Mouse (Mus musculus) forelimb bud, embryonic 11.5 days (tissue): ENCODE measurements at regions not wholly inside any gene's neighbourhood (a gene's known extent, or its start where the extent isn't known, plus 50 kb on each side); places are given as distances from the start of the nearest gene placed in this dataset.
A peak's percentile ranks its signal among the peaks of the same experiment; 100 is the strongest.

Experiments
- DNase-seq: peaks from one replicate; pipeline ENCODE4 v3.0.0-alpha.2; 2012; ENCODE audit warnings: low read depth, low spot score

DNA sequence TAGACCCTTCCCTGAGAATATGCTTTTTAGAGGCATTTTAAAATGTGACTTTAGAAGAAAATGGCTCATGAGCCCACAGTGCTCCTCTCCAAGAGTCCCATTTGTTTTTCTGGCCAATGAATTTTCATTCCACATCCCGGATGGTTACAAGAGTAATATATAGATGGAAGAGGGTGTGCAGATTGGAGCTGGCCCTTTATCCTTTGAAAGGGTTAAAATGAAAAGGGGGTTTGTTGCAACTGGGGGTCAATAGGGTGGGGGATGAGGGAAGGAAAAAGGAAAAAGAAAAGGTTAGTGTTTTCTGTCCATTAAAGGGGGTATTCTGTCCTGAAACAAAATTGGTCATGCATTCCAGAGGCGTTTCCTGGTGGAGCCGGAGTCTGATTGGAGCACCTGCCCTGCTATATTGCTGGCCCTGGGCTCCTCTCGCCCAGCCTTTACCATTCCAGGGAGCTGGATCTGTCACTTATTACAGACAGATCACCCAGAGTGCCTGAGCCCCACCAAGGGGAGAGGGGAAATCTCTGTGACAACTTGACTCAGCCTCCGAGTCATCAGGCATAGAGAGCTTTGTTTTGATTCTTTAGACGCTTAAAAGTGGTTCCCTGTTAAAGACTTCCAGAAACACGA is 666.7 kb downstream of the Pkhd1 start:
- DNase-seq: no peak

DNA sequence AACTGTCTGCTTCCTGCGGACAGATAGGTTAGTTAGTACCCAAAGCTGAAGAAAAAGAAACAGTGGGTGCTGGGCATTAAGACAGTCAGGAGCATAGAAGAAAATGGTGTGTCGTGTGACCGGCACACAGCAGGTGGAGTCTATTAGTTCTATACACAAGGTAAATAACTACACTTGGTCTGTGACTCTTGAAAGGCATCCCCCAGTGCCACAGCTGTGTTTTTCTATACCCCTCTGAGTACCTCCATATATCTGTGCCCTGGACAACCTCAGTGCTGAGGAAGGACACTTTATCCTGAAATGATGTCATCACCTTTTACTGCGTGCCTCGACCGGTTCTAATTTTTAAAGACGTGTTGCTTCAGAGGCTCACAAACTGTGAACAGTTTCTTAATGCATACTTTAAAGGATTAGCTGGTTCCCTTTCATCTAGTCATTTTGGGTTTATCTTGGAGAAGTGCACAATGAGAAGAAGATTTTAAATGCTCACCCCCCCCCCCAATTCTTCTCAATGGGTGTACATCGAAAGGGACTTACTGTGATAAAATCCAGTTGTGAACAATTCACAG is 666.1 kb downstream of the Pkhd1 start:
- no peak for DNase-seq

DNA sequence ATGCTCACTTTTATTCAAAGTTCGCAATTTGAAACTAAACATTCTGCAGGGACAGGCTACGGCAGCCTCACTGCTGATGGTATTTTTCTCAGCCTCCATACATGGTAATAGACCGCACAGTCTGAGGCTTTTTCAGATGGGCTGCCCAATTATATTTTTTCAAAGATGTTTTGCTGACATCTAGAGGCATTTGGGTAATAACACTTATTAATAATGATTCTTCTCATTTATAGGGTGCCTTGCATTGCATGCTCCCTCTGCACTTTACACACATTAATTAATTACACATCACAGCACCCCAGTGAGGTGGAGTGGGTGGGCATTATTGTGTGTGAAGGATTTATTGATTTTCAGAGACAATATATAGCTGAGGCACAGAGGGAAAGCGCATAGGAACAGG is 644.5 kb downstream of the Pkhd1 start:
- DNase-seq: no peak

DNA sequence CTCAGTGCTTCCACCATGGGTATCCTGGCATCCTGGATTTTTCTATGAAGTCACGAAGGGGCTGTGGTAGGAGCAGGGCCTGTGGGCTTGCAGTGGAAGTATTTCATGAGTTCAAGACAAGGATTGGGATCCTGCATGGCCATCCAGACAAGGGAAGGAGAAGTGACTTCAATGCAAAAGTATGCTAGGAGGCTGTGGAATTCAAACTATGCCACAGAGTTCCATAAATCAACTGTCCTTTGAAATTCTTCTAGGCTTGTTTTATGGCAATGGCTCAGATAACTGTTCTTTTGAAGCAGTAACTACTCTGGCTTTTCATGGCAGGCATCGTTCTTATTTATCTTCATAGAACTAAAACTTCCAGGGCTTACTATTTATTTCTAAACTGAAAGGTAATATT is 643.9 kb downstream of the Pkhd1 start:
- peak; percentile 24 for DNase-seq

DNA sequence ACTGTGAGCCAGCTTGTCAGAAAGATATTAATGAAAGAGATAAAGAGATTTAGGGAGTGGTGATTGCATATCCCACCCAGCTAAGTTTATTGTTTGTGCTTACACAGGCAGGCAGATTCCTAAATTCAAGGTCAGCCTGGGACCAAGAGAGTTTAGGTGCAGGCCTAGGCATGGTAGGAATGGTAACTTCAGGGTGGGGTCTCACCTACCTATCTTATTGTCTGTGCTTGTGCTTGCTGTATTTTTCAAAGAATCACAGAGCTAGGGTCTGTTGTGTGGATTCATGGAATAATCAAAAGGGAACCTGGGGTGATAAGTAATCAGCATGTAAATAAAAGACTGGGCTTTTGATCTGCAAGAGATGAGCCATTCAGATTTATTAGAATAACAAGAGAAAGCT is 642.4 kb downstream of the Pkhd1 start:
- no peak for DNase-seq

DNA sequence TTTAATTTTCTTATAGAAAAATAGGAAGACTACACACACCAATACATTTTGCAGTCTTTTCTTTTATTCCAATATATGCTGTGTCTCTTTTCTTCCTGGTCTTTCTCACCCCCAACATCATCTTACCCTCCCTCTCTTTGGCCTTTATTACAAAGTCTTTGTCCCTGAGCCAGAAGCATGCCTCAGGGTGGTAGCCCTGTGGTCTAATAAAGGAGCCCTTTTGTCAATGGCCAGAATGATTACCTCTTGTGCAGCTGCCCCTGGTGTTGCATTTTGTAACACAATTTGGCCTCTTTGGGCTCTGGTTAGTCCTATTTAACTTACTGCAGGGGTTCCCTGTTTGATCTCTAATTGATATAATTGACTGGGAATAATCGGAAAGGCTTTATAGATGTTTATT is 636.7 kb downstream of the Pkhd1 start:
- no peak for DNase-seq

DNA sequence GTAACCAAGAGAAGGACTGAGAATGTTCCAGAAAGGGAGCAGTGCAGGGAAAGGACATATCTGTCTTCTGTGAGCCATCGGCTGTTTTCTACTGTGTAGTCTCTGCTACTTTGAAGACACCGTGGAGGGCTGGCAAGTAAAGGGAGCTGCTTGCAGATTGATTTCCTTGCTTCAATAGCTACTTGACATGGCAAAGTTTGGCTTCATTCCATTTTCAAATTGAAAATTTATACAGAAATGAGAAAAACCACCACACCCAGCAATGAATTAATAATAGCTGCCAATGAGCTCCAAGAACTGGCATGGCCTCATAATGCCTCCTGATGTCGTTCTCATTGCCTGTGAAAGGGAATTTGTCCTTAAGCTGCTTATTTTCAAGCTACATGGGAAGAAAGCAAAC is 635.1 kb downstream of the Pkhd1 start:
- no peak for DNase-seq

DNA sequence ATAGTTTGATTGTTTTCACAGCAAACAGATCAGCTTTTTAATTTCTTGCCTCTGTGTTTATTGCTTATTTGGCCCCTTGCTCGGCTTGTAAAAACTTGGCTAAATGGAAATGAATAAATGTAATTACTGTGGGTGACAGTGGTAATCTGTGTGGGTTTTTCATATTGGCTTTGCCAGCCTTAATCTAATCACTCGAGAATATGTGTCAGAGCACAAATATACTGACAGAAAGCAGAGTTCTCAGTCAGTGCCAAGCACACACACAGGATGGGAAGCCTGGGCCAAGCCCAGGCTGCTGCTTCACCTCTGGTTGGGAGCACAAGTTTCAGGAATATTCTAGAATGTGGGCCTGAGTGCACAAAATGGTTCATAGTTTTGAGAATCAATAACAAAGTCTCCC is 634.4 kb downstream of the Pkhd1 start:
- DNase-seq: peak; percentile 11

DNA sequence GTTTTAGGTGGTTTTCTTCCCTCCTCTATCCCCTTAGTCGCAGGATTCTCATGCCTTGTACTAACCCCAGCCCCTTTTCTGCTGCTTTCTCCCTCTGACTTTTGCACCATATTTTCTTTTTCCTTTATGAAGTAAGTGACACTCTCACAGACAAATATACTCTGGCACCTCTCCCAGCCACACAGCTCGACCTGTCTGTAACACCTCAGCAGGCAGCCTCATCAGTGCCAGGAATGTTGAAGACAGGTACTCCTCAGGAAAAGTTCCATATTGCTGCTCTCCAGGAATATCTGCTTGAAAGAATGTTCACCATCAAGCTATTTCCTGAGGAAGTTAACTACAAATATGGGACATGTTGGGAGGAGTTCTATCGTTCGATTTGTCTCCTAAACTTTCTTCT is 627.9 kb downstream of the Pkhd1 start:
- no peak for DNase-seq
